Mouse (Mus musculus) liver, embryonic 13.5 days (tissue): ENCODE data around the gene Msh2. TPM values are rescaled to one million over a fixed set of nuclear protein-coding genes. Genes with fewer than 3 reads are reported as not detected.
A peak's percentile ranks its signal among the peaks of the same experiment; 100 is the strongest.
"Not testable (repeated sequence)": the region's sequence is repeated elsewhere in the genome, so short reads cannot be mapped to it uniquely, and the experiment has no call there.

Experiments
- ATAC-seq: fragments of 200-750 bp; cut with Nextera tagmentation; 2 replicates; pipeline ENCODE4 v1.8.0; 2017; ENCODE audit warnings: low read depth, mild to moderate bottlenecking, moderate number of reproducible peaks, moderate library complexity
- DNase-seq: peaks from one replicate; pipeline ENCODE4 v3.0.0; 2022
- H3K27ac ChIP-seq: fragments of 300-500 bp; sonication (generic); 2 replicates; pipeline ENCODE4 v1.5.1; 2015; ENCODE audit warnings: moderate library complexity, mild to moderate bottlenecking, inconsistent platforms
- H3K27me3 ChIP-seq: fragments of 300-500 bp; sonication (generic); 2 replicates; pipeline ENCODE4 v1.6.1; 2015; ENCODE audit warnings: mild to moderate bottlenecking, inconsistent platforms
- H3K36me3 ChIP-seq: fragments of 300-500 bp; sonication (generic); 2 replicates; pipeline ENCODE4 v1.6.1; 2015; ENCODE audit warnings: mild to moderate bottlenecking, inconsistent platforms
- H3K4me1 ChIP-seq: fragments of 300-500 bp; sonication (generic); replicated peaks from 2 replicates; pipeline ENCODE4 v1.6.1; 2015; ENCODE audit warnings: inconsistent platforms
- H3K4me2 ChIP-seq: fragments of 300-500 bp; sonication (generic); 2 replicates; pipeline ENCODE4 v1.6.1; 2015; ENCODE audit warnings: inconsistent platforms, mild to moderate bottlenecking, moderate library complexity
- H3K4me3 ChIP-seq: fragments of 300-500 bp; sonication (generic); replicated peaks from 2 replicates; pipeline ENCODE4 v1.5.1; 2015; ENCODE audit warnings: mild to moderate bottlenecking, inconsistent platforms
- H3K9ac ChIP-seq: fragments of 300-500 bp; sonication (generic); 2 replicates; pipeline ENCODE4 v1.6.1; 2015; ENCODE audit warnings: mild to moderate bottlenecking, inconsistent platforms
- H3K9me3 ChIP-seq: fragments of 300-500 bp; sonication (generic); replicated peaks from 2 replicates; pipeline ENCODE4 v1.6.1; 2016; ENCODE audit warnings: inconsistent platforms
- WGBS: fragments of 180-500 bp; shearing (Covaris S2); methylation state at CpG from one replicate; pipeline ENCODE4 v1.1.7; 2015; ENCODE audit not compliant: insufficient replicate concordance; 5-methylcytosine and 5-hydroxymethylcytosine counted together
- polyA plus RNA-seq: library from polyadenylated mRNA; unstranded; fragments of >200 nt; fragmentation: Nextera tagmentation; extraction: Ambion mirVana; gene quantifications from 2 replicates; pipeline ENCODE4 v1.2.1, GENCODE M21; 2015

Msh2 gene
- polyA plus RNA-seq, 1 experiment from 2014 or later = 38.0 TPM

- no peaks in the 10 kb centered on the region for H3K4me1 ChIP-seq
- H3K9me3 ChIP-seq = no peaks in the 10 kb centered on the region
- no peak overlapping the region for H3K4me3 ChIP-seq
- H3K27ac ChIP-seq = no peak overlapping the region
- DNase-seq (no peak), ATAC-seq (no peak)
- no peak overlapping the region for H3K4me2 ChIP-seq
- H3K27me3 ChIP-seq = no peaks in the 10 kb centered on the region
- H3K36me3 ChIP-seq = no peaks in the 10 kb centered on the region
- H3K9ac ChIP-seq = no peak overlapping the region
These were observed 7.9 kb upstream of the Msh2 start for GRCm38 (mm10) chr17:87664238-87664637.

GRCm38 (mm10) chr17:87665066-87665822 lies 6.9 kb upstream of the Msh2 start:
- Histone ChIP-seq H3K36me3 (no peaks in the 10 kb centered on the region), H3K4me3 (no peak overlapping the region), H3K9ac (no peak overlapping the region), H3K4me2 (no peak overlapping the region), H3K9me3 (no peaks in the 10 kb centered on the region), H3K4me1 (0 out of 2 replicates have a peak, but pooled peaks cover 3% of the 10 kb centered on the region), H3K27ac (no peak overlapping the region), H3K27me3 (no peaks in the 10 kb centered on the region)
- WGBS = 70% methylated on average over 10 of the region's 10 CpGs
- DNase-seq (peak; percentile 6), ATAC-seq (no peak)

GRCm38 (mm10) chr17:87672677-87673286 lies 652 bp downstream of the Msh2 start:
- WGBS = under 1% methylated on average over 54 of the region's 54 CpGs
- peaks cover 6% of the 10 kb centered on the region; the same call in 1 of the 2 replicates for H3K36me3 ChIP-seq
- peak overlapping the region; percentile 90 for H3K4me2 ChIP-seq
- H3K27ac ChIP-seq = peak overlapping the region; percentile 72
- peaks cover 46% of the 10 kb centered on the region for H3K4me1 ChIP-seq
- H3K27me3 ChIP-seq = no peaks in the 10 kb centered on the region
- peak overlapping the region; percentile 88 for H3K9ac ChIP-seq
- 0 out of 2 replicates have a peak, but pooled peaks cover 3% of the 10 kb centered on the region for H3K9me3 ChIP-seq
- DNase-seq (no peak), ATAC-seq (peak; percentile 66)
- H3K4me3 ChIP-seq = peak overlapping the region; percentile 90

GRCm38 (mm10) chr17:87676916-87677474 lies 4.9 kb downstream of the Msh2 start:
- ATAC-seq, H3K27me3 ChIP-seq, H3K4me3 ChIP-seq, H3K9me3 ChIP-seq, H3K4me2 ChIP-seq, H3K27ac ChIP-seq, H3K9ac ChIP-seq: not testable (repeated sequence)
- DNase-seq = peak; percentile 18
- Histone ChIP-seq H3K36me3 (peaks cover 35% of the 10 kb centered on the region), H3K4me1 (peaks cover 37% of the 10 kb centered on the region)
- 70% methylated on average over 1 of the region's 1 CpGs for WGBS

GRCm38 (mm10) chr17:87677656-87678055 lies 5.5 kb downstream of the Msh2 start:
- no peak overlapping the region for H3K4me3 ChIP-seq
- 0 out of 2 replicates have a peak, but pooled peaks cover 3% of the 10 kb centered on the region for H3K9me3 ChIP-seq
- H3K36me3 ChIP-seq = peaks cover 42% of the 10 kb centered on the region
- no peak overlapping the region for H3K4me2 ChIP-seq
- H3K27me3 ChIP-seq = no peaks in the 10 kb centered on the region
- WGBS = 86% methylated on average over 8 of the region's 8 CpGs
- no peak overlapping the region for H3K27ac ChIP-seq
- DNase-seq (no peak), ATAC-seq (no peak)
- H3K4me1 ChIP-seq = peaks cover 36% of the 10 kb centered on the region
- H3K9ac ChIP-seq = no peak overlapping the region

GRCm38 (mm10) chr17:87689217-87689616 lies 17.1 kb downstream of the Msh2 start:
- Histone ChIP-seq H3K4me1 (no peaks in the 10 kb centered on the region), H3K9me3 (no peaks in the 10 kb centered on the region), H3K4me2 (no peak overlapping the region), H3K27ac (no peak overlapping the region), H3K36me3 (peaks cover 78% of the 10 kb centered on the region), H3K4me3 (no peak overlapping the region), H3K27me3 (no peaks in the 10 kb centered on the region), H3K9ac (no peak overlapping the region)
- WGBS = 76% methylated on average over 8 of the region's 8 CpGs
- ATAC-seq (peak; percentile 34; the same call in 1 of the 2 replicates), DNase-seq (no peak)

GRCm38 (mm10) chr17:87691958-87692357 lies 19.8 kb downstream of the Msh2 start:
- no peak overlapping the region for H3K4me3 ChIP-seq
- H3K36me3 ChIP-seq = peaks cover 76% of the 10 kb centered on the region
- H3K4me1 ChIP-seq = no peaks in the 10 kb centered on the region
- H3K4me2 ChIP-seq = no peak overlapping the region
- H3K27me3 ChIP-seq = no peaks in the 10 kb centered on the region
- 89% methylated on average over 5 of the region's 5 CpGs for WGBS
- no peak overlapping the region for H3K9ac ChIP-seq
- no peak for DNase-seq
- no peaks in the 10 kb centered on the region for H3K9me3 ChIP-seq
- H3K27ac ChIP-seq = no peak overlapping the region
- ATAC-seq = no peak

GRCm38 (mm10) chr17:87695874-87696465 lies 23.8 kb downstream of the Msh2 start:
- Histone ChIP-seq H3K9ac (no peak overlapping the region), H3K27ac (no peak overlapping the region), H3K4me2 (no peak overlapping the region), H3K4me3 (no peak overlapping the region), H3K9me3 (no peaks in the 10 kb centered on the region), H3K36me3 (peaks cover 58% of the 10 kb centered on the region), H3K27me3 (no peaks in the 10 kb centered on the region), H3K4me1 (no peaks in the 10 kb centered on the region)
- WGBS = 84% methylated on average over 11 of the region's 11 CpGs
- DNase-seq (no peak), ATAC-seq (no peak)

GRCm38 (mm10) chr17:87696814-87697213 lies 24.7 kb downstream of the Msh2 start:
- no peak for ATAC-seq
- H3K9me3 ChIP-seq = no peaks in the 10 kb centered on the region
- H3K36me3 ChIP-seq = peaks cover 59% of the 10 kb centered on the region
- H3K4me1 ChIP-seq = no peaks in the 10 kb centered on the region
- H3K4me2 ChIP-seq = no peak overlapping the region
- WGBS = 79% methylated on average over 6 of the region's 6 CpGs
- H3K27me3 ChIP-seq = no peaks in the 10 kb centered on the region
- no peak overlapping the region for H3K9ac ChIP-seq
- no peak overlapping the region for H3K27ac ChIP-seq
- no peak for DNase-seq
- no peak overlapping the region for H3K4me3 ChIP-seq

- no peak for ATAC-seq
- no peak overlapping the region for H3K4me2 ChIP-seq
- no peak overlapping the region for H3K9ac ChIP-seq
- no peak overlapping the region for H3K4me3 ChIP-seq
- H3K27ac ChIP-seq = no peak overlapping the region
- no peaks in the 10 kb centered on the region for H3K9me3 ChIP-seq
- H3K36me3 ChIP-seq = peaks cover 55% of the 10 kb centered on the region
- no peak for DNase-seq
- H3K4me1 ChIP-seq = no peaks in the 10 kb centered on the region
- WGBS = 72% methylated on average over 16 of the region's 16 CpGs
- no peaks in the 10 kb centered on the region for H3K27me3 ChIP-seq
These were observed 27.1 kb downstream of the Msh2 start for GRCm38 (mm10) chr17:87698996-87699765.

- DNase-seq (no peak), ATAC-seq (no peak)
- no peak overlapping the region for H3K27ac ChIP-seq
- H3K4me1 ChIP-seq = no peaks in the 10 kb centered on the region
- no peak overlapping the region for H3K4me2 ChIP-seq
- no peaks in the 10 kb centered on the region for H3K27me3 ChIP-seq
- no peak overlapping the region for H3K4me3 ChIP-seq
- H3K9ac ChIP-seq = no peak overlapping the region
- WGBS = 84% methylated on average over 8 of the region's 8 CpGs
- H3K9me3 ChIP-seq = no peaks in the 10 kb centered on the region
- peaks cover 52% of the 10 kb centered on the region for H3K36me3 ChIP-seq
These were observed 28.0 kb downstream of the Msh2 start for GRCm38 (mm10) chr17:87700101-87700500.
